Mouse (Mus musculus) gastrocnemius, adult 8-10 months (tissue): ENCODE results near the gene Tulp4. TPM values are rescaled to one million over a fixed set of nuclear protein-coding genes. Genes with fewer than 3 reads are reported as not detected.
A peak's percentile ranks its signal among the peaks of the same experiment; 100 is the strongest.

Source experiments
- DNase-seq, 2 experiments: peaks; one replicate each; pipeline ENCODE4 v3.0.0; 2022; ENCODE audit warnings: low spot score in 2 of 2
- total RNA-seq, 4 experiments: library from RNA; stranded (reverse); gene quantifications; 2 replicates each; pipeline ENCODE4 v1.2.4; 2022

Gene Tulp4
- total RNA-seq, 4 experiments from 2014 or later: 123 to 180 (median 146) TPM

- no peak for DNase-seq
These were observed 17.5 kb downstream of the Tulp4 start for GRCm38 (mm10) chr17:6123776-6124175.

DNA sequence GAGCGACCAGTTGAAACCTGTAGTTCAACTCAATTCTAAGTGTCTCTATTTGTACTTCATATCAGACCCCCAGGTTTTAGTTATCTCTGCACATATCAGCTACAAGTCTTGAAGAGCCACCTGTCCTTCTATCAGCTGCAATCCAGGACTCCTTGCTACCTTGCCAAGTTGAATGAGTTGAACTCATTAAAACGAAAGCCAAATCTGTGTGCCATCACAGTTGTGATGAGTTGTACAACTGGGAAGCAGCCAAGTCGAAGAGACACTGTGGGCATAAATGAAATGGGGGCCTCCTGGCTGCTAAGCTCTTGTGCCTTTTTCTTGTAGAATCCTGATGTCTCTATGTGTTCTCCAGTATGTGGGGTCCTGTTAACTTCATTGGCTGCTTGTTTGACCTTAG lies 19.2 kb downstream of the Tulp4 start:
- no peak for DNase-seq

GRCm38 (mm10) chr17:6128039-6128438 lies 21.8 kb downstream of the Tulp4 start:
- no peak for DNase-seq

DNA sequence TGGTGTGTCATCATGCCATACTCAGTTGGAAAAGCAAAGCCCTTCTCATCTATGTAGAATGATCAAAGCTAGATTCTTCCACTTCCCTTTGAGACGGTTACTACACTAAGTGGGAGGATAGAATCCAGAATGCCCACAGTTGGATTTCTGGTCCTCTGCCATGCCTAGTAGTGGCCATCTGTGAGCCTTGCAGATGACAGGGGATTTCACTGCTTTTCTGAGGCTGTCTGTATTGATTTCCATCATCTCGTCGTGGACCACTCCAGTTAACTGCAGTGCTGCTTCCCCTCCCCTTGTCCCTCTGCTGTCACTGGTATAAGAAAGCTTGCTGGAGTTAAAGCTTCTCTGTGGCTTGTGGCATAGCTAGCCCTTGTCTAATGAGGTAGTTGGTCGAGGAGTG lies 23.1 kb downstream of the Tulp4 start:
- DNase-seq: no peak

GRCm38 (mm10) chr17:6131083-6131482 lies 24.8 kb downstream of the Tulp4 start:
- DNase-seq: no peak

GRCm38 (mm10) chr17:6140875-6141274 lies 34.6 kb downstream of the Tulp4 start:
- DNase-seq: no peak

GRCm38 (mm10) chr17:6141344-6141743 lies 35.1 kb downstream of the Tulp4 start:
- no peak for DNase-seq

DNA sequence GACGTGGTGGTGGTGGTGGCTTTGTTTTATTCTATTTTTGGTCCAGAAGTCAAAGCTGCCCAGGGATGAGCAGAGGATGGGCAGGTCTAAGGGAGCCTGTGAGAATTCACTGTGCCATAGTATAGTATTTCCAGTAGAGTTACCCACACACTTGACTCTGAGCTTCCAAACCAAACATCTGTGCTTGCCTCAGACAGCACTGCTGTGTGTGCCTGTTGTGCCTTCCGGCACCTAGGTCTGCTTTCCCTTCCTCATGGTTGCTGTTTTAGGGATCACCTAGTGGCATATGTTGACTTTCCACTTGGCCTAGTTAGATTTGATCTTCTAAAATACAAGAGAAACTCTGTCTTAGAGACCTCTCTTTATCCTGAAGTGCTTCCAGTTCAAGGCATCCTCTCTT lies 39.0 kb downstream of the Tulp4 start:
- no peak for DNase-seq

DNA sequence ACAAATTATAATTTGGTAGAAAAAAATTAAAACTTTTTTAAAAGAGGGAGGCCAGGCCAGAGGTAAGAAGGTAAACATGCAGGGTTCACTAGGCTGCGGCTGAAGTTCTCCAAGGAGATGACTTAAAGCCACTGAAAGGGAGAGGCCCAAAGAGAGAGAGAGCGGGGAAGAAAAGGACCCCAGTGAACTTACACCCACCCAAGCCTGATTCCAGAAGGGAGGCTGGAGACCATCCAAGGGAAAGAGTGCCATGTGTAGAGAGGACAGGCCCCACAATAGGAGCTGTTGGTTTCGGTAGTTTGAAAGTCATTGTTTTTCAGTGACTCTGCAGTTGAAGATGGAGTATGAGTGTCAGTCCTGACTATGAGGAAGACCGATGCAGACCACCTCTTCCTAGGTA lies 46.7 kb downstream of the Tulp4 start:
- DNase-seq: no peak

GRCm38 (mm10) chr17:6153581-6153980 lies 47.3 kb downstream of the Tulp4 start:
- DNase-seq: no peak

DNA sequence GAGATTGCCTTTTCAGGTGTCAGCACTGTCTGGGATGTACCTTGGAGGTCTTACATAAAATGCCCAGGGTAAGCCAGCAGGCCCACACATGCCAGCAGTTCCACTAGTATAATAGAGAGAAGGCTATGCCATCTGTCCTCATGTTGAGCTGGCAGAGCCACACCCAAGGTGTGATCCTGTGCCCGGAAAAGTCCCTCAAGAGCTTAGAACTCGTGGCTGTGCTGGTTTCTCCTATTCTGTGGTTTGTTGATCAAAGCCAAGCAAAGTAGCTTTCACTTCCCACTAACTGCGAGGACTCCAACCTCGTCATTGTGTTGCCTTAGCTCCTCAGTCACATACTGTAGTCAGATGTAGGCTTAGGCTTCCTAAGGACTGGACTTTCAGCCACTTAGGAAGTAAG lies 48.1 kb downstream of the Tulp4 start:
- DNase-seq: no peak

- no peak for DNase-seq
These were observed 54.3 kb downstream of the Tulp4 start for GRCm38 (mm10) chr17:6160495-6160894.

GRCm38 (mm10) chr17:6161916-6162315 lies 55.7 kb downstream of the Tulp4 start:
- DNase-seq: no peak

DNA sequence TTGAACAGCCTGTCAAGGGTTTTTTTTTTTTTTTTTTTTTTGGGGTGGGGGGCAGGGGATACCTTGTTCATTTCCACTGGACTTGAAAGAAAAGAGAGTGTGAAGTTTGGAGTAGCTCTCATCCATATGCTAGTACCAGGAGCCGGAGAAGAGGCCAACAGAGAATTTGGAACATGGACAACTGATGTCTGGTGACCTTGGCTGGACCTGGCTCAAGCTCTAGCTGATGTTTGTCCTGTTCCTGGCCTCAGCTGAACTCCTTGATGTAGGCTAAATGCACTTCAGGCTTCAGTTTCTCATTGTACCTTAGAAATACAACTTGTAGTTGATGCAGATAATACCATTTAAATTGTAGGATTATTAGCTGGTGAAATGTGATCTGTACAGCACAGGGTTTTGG lies 56.5 kb downstream of the Tulp4 start:
- DNase-seq: no peak

DNA sequence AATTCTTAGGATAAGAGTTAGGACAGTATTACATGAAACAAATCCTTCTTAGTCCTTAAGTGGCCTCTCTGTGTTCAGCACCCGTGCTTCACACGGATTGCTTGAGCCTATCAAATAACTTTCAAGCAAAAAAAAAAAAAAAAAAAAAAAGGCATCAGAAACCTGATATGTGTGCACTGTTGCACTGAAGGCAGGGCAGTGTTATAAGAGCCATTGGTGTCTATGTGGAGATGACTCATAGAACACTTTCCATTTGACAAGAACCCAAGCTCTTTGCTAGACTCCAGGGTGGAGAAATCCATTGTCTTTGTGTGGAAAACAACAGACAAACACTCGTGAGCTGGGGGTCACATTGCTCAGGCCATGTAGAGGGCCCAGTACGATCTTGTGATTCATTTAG lies 58.7 kb downstream of the Tulp4 start:
- no peak for DNase-seq

GRCm38 (mm10) chr17:6172440-6172839 lies 66.2 kb downstream of the Tulp4 start:
- no peak for DNase-seq

DNA sequence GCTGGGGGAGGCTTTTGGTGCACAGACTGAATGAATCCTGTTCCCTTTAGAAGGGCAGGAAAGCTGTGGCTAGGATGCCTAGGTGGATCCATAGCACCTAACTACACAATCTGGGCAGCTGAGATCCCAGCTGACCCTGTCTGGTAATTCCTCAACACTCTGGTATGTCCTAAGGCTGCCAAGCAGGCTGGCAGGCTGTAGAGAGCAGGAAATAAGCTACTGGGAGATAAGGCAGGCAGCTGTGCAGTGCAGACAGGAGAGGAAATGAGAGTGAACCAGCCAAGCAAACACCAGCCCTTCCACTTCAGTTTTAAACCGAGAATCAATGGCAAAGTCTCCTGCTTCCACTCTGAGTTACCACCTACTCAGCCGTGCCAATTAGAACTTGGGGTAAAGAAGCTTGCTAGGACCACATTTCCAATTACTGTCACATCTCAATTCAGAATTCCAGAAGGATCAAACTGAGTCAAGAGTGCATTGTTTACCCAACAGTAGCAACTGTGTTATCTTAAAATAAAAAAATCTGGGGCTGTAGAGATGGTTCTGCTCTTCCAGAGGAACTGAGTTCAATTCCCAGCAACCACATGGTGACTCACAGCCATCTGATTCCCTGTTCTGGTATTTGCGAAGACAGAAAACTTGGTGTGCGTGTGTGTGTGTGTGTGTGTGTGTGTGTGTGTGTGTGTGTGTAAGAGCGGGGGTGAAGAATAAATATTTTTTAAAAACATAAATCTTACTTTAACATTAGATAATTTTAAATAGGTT lies 66.9 kb downstream of the Tulp4 start:
- DNase-seq: peak; percentile 25 to 61

DNA sequence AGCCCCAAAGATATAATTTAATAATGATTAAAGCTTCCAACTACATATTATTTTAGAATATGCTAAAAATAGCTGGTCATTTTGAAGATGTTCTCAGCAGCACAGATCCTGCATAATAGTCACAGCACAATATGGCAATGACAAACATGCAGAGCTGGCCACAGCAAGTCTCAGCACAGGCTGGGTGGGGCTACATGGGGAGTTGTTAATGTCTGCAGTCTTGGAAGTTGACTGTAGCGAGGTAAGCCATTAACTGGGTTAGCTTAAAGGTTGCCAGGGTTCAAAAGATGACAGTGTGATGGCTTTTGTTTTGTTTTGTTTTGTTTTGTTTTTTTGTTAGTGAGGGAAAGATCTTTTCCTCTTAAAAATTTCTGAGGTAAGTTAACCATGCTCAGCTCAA lies 68.3 kb downstream of the Tulp4 start:
- no peak for DNase-seq

- DNase-seq: no peak
These were observed 72.5 kb downstream of the Tulp4 start for GRCm38 (mm10) chr17:6178564-6179267.

- DNase-seq: no peak
These were observed 73.2 kb downstream of the Tulp4 start for GRCm38 (mm10) chr17:6179389-6179788.

DNA sequence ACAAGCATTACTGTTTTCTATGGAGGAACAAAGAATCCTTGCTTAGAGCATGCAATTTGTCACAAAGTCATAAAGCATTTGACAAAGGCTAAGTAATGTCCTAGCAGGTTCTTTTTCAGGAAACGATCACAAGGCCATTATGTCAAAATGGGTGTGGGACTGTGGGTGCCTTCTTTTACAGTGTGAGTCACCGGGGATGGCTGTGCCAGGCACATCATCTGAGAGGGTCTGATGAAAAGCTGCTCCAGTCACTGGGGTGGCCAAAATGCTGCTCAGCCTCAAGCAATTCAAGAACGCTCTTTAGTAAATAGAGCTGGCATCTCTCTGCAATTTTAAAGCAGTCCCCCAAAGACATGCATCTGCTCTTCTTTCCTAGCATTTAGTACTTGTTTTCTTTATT lies 74.2 kb downstream of the Tulp4 start:
- DNase-seq: no peak

- no peak for DNase-seq
These were observed 76.5 kb downstream of the Tulp4 start for GRCm38 (mm10) chr17:6182715-6183114.

DNA sequence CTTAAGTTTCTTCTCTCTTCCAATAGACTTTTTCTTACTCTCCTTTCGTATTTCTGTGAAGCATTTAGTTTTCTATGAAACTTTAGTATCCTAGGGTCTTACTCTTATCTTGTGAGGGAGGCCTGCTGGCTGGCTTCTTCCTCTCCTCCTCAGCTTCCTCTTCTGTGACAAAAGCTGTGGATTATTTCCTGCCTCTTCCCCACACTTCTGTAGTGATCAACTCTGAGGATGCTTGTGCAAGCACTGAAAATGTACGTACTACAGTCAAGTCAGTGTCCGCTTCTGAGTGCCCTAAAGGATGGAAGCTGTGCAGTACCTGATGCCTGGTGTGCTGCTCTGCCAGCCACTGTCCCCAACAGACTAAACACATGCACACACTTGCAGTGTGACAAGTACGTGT lies 80.4 kb downstream of the Tulp4 start:
- no peak for DNase-seq
